Mouse (Mus musculus): ENCODE results near the gene Lgr6. TPM values are rescaled to one million over a fixed set of nuclear protein-coding genes. Genes with fewer than 3 reads are reported as not detected.

The Lgr6 gene
- polyA plus RNA-seq, 1 experiment from 2014 or later, result 0.19 TPM

- DNase-seq (ENCODE audit: low spot score) (no peak), ATAC-seq (ENCODE audit: low FRiP score) (no peak)
- H3K27ac ChIP-seq (ENCODE audit: low read depth, low read length), result no peak overlapping the region
- no peak overlapping the region for H3K4me3 ChIP-seq (ENCODE audit: low read depth, low read length)
- H3K9me3 ChIP-seq (ENCODE audit: control insufficient read depth, low read length), result no peaks in the 10 kb centered on the region
- WGBS, result 87% methylated on average over 4 of the region's 4 CpGs
- no peaks in the 10 kb centered on the region for H3K36me3 ChIP-seq (ENCODE audit: control insufficient read depth, insufficient read depth, low read length)
- no peak overlapping the region for H3K9ac ChIP-seq (ENCODE audit: low read depth, low read length)
- no peak overlapping the region for H3K4me2 ChIP-seq (replicated peaks; ENCODE audit: low read depth, low read length)
- H3K4me1 ChIP-seq (replicated peaks; ENCODE audit: control insufficient read depth, insufficient read depth, low read length), result no peaks in the 10 kb centered on the region
- H3K27me3 ChIP-seq (ENCODE audit: control insufficient read depth, insufficient read depth, low read length), result no peaks in the 10 kb centered on the region
Observed at GRCm38 (mm10) chr1:134940863-134941262, 164.2 kb downstream of the Lgr6 start.

- ATAC-seq (ENCODE audit: low FRiP score), result no peak
- Histone ChIP-seq H3K4me1 (replicated peaks; ENCODE audit: control insufficient read depth, insufficient read depth, low read length) (no peaks in the 10 kb centered on the region), H3K4me2 (replicated peaks; ENCODE audit: low read depth, low read length) (no peak overlapping the region), H3K4me3 (ENCODE audit: low read depth, low read length) (no peak overlapping the region), H3K27ac (ENCODE audit: low read depth, low read length) (no peak overlapping the region), H3K9me3 (ENCODE audit: control insufficient read depth, low read length) (no peaks in the 10 kb centered on the region), H3K36me3 (ENCODE audit: control insufficient read depth, insufficient read depth, low read length) (no peaks in the 10 kb centered on the region), H3K9ac (ENCODE audit: low read depth, low read length) (no peak overlapping the region), H3K27me3 (ENCODE audit: control insufficient read depth, insufficient read depth, low read length) (no peaks in the 10 kb centered on the region)
- DNase-seq (ENCODE audit: low spot score), result no peak
- WGBS, result 89% methylated on average over 1 of the region's 1 CpGs
Observed at GRCm38 (mm10) chr1:134938233-134938632, 166.8 kb downstream of the Lgr6 start.

- Histone ChIP-seq H3K27me3 (ENCODE audit: control insufficient read depth, insufficient read depth, low read length) (no peaks in the 10 kb centered on the region), H3K27ac (ENCODE audit: low read depth, low read length) (no peak overlapping the region), H3K9me3 (ENCODE audit: control insufficient read depth, low read length) (no peaks in the 10 kb centered on the region), H3K4me1 (replicated peaks; ENCODE audit: control insufficient read depth, insufficient read depth, low read length) (no peaks in the 10 kb centered on the region), H3K4me2 (replicated peaks; ENCODE audit: low read depth, low read length) (no peak overlapping the region), H3K9ac (ENCODE audit: low read depth, low read length) (no peak overlapping the region), H3K4me3 (ENCODE audit: low read depth, low read length) (no peak overlapping the region), H3K36me3 (ENCODE audit: control insufficient read depth, insufficient read depth, low read length) (no peaks in the 10 kb centered on the region)
- DNase-seq (ENCODE audit: low spot score) (no peak), ATAC-seq (ENCODE audit: low FRiP score) (no peak)
- 88% methylated on average over 6 of the region's 6 CpGs for WGBS
Observed at GRCm38 (mm10) chr1:134936335-134936734, 168.7 kb downstream of the Lgr6 start.

Other genes with a start within 250 kb of the Lgr6 start
- gene Ppp1r12b, start 149.3 kb downstream of the Lgr6 start, polyA plus RNA-seq (2014; fragmentation: Nextera tagmentation; extraction: Ambion mirVana), result 6.8 and 10.8 TPM in 2 replicates
- 40.3 and 40.9 TPM in 2 replicates for gene Ube2t, start 142.7 kb downstream of the Lgr6 start, polyA plus RNA-seq (2014; fragmentation: Nextera tagmentation; extraction: Ambion mirVana)
- gene Ptpn7, start 27.4 kb upstream of the Lgr6 start, polyA plus RNA-seq (2014; fragmentation: Nextera tagmentation; extraction: Ambion mirVana), result 1.3 and 2.1 TPM in 2 replicates
- gene Arl8a, start 41.5 kb upstream of the Lgr6 start, polyA plus RNA-seq (2014; fragmentation: Nextera tagmentation; extraction: Ambion mirVana), result 84.5 and 84.6 TPM in 2 replicates
- gene Gpr37l1, start 62.4 kb upstream of the Lgr6 start, polyA plus RNA-seq (2014; fragmentation: Nextera tagmentation; extraction: Ambion mirVana), result not detected in 2 replicates
- gene Elf3, start 153.3 kb upstream of the Lgr6 start, polyA plus RNA-seq (2014; fragmentation: Nextera tagmentation; extraction: Ambion mirVana), result 0.73 and 2.0 TPM in 2 replicates
- gene Rnpep, start 178.8 kb upstream of the Lgr6 start, polyA plus RNA-seq (2014; fragmentation: Nextera tagmentation; extraction: Ambion mirVana), result 96.8 and 104 TPM in 2 replicates
- gene Timm17a, start 208.5 kb upstream of the Lgr6 start, polyA plus RNA-seq (2014; fragmentation: Nextera tagmentation; extraction: Ambion mirVana), result 169 and 175 TPM in 2 replicates
- 0.32 and 0.45 TPM in 2 replicates for gene Lmod1, start 219.5 kb upstream of the Lgr6 start, polyA plus RNA-seq (2014; fragmentation: Nextera tagmentation; extraction: Ambion mirVana)

Measured in hindbrain, embryonic 11.5 days (tissue).